Mouse (Mus musculus) heart, embryonic 11.5 days (tissue): Measurements from ENCODE around the gene Gm37240. TPM values are rescaled to one million over a fixed set of nuclear protein-coding genes. Genes with fewer than 3 reads are reported as not detected.
"Not testable (repeated sequence)": the region's sequence is repeated elsewhere in the genome, so short reads cannot be mapped to it uniquely, and the experiment has no call there.

Experiments
- ATAC-seq: fragments of 200-750 bp; cut with Nextera tagmentation; replicated peaks from 2 replicates; pipeline ENCODE4 v1.8.0; 2017; ENCODE audit warnings: moderate library complexity; ENCODE audit not compliant: insufficient number of reproducible peaks, low FRiP score, low TSS enrichment
- H3K27ac ChIP-seq: fragments of 300-500 bp; sonication (generic); 2 replicates; pipeline ENCODE4 v1.5.1; 2014; ENCODE audit warnings: mild to moderate bottlenecking, low read depth, low read length
- H3K27me3 ChIP-seq: fragments of 300-500 bp; sonication (generic); 2 replicates; pipeline ENCODE4 v1.6.1; 2014; ENCODE audit warnings: mild to moderate bottlenecking, low read length, mixed read lengths; ENCODE audit not compliant: control insufficient read depth, insufficient read depth
- H3K36me3 ChIP-seq: fragments of 300-500 bp; sonication (generic); 2 replicates; pipeline ENCODE4 v1.6.1; 2014; ENCODE audit warnings: mild to moderate bottlenecking, low read length, moderate library complexity, mixed read lengths; ENCODE audit not compliant: control insufficient read depth, insufficient read depth
- H3K4me1 ChIP-seq: fragments of 300-500 bp; sonication (generic); 2 replicates; pipeline ENCODE4 v1.6.1; 2014; ENCODE audit warnings: low read length; ENCODE audit not compliant: control insufficient read depth, insufficient read depth
- H3K4me2 ChIP-seq: fragments of 300-500 bp; sonication (generic); 2 replicates; pipeline ENCODE4 v1.6.1; 2014; ENCODE audit warnings: mild to moderate bottlenecking, moderate library complexity
- H3K4me3 ChIP-seq: fragments of 300-500 bp; sonication (generic); 2 replicates; pipeline ENCODE4 v1.5.1; 2014; ENCODE audit warnings: low read depth, low read length
- H3K9ac ChIP-seq: fragments of 300-500 bp; sonication (generic); 2 replicates; pipeline ENCODE4 v1.6.1; 2014; ENCODE audit warnings: mild to moderate bottlenecking, low read depth, low read length, moderate library complexity
- H3K9me3 ChIP-seq: fragments of 300-500 bp; sonication (generic); replicated peaks from 2 replicates; pipeline ENCODE4 v1.6.1; 2016; ENCODE audit warnings: low read length; ENCODE audit not compliant: control insufficient read depth
- WGBS: fragments of 180-500 bp; shearing (Covaris S2); extraction: QIAGEN DNeasy Blood & Tissue Kit; methylation state at CpG from one replicate; pipeline ENCODE4 v1.1.7; 2014; ENCODE audit not compliant: insufficient replicate concordance; 5-methylcytosine and 5-hydroxymethylcytosine counted together
- polyA plus RNA-seq: library from polyadenylated mRNA; unstranded; fragments of >200 nt; fragmentation: Nextera tagmentation; extraction: Ambion mirVana; gene quantifications from 2 replicates; pipeline ENCODE4 v1.2.1, GENCODE M21; 2014

The Gm37240 gene
- polyA plus RNA-seq, 1 experiment from 2014 or later, result 4.5 TPM

GRCm38 (mm10) chr3:85923343-85923742 lies 36.0 kb upstream of the Gm37240 start:
- Histone ChIP-seq H3K4me1 (no peaks in the 10 kb centered on the region), H3K4me2 (no peak overlapping the region), H3K9ac (no peak overlapping the region), H3K27me3 (no peaks in the 10 kb centered on the region), H3K27ac (no peak overlapping the region), H3K4me3 (no peak overlapping the region), H3K9me3 (no peaks in the 10 kb centered on the region), H3K36me3 (no peaks in the 10 kb centered on the region)
- no peak for ATAC-seq
- WGBS, result 71% methylated on average over 8 of the region's 8 CpGs

GRCm38 (mm10) chr3:85922331-85922730 lies 35.0 kb upstream of the Gm37240 start:
- no peaks in the 10 kb centered on the region for H3K36me3 ChIP-seq
- no peaks in the 10 kb centered on the region for H3K9me3 ChIP-seq
- H3K4me2 ChIP-seq, result no peak overlapping the region
- no peak overlapping the region for H3K27ac ChIP-seq
- no peak overlapping the region for H3K4me3 ChIP-seq
- WGBS, result 74% methylated on average over 3 of the region's 3 CpGs
- ATAC-seq, result no peak
- no peak overlapping the region for H3K9ac ChIP-seq
- no peaks in the 10 kb centered on the region for H3K27me3 ChIP-seq
- H3K4me1 ChIP-seq, result no peaks in the 10 kb centered on the region

GRCm38 (mm10) chr3:85920671-85921070 lies 33.4 kb upstream of the Gm37240 start:
- not testable (repeated sequence) for H3K27ac ChIP-seq, H3K4me1 ChIP-seq, H3K36me3 ChIP-seq, H3K4me2 ChIP-seq, ATAC-seq, H3K9ac ChIP-seq, H3K4me3 ChIP-seq, H3K9me3 ChIP-seq, H3K27me3 ChIP-seq
- 65% methylated on average over 2 of the region's 2 CpGs for WGBS

- WGBS, result 12% methylated on average over 4 of the region's 4 CpGs
Measured at GRCm38 (mm10) chr3:85917600-85917999, 30.3 kb upstream of the Gm37240 start.

GRCm38 (mm10) chr3:85914806-85915205 lies 27.5 kb upstream of the Gm37240 start:
- Histone ChIP-seq H3K36me3 (no peaks in the 10 kb centered on the region), H3K9me3 (no peaks in the 10 kb centered on the region), H3K27ac (no peak overlapping the region), H3K4me2 (no peak overlapping the region), H3K4me3 (no peak overlapping the region), H3K27me3 (no peaks in the 10 kb centered on the region), H3K4me1 (no peaks in the 10 kb centered on the region), H3K9ac (no peak overlapping the region)
- WGBS, result 85% methylated on average over 6 of the region's 6 CpGs
- ATAC-seq, result no peak

More at GRCm38 (mm10) chr3:85917600-85917999, 30.3 kb upstream of the Gm37240 start:
- Histone ChIP-seq H3K9me3 (no peaks in the 10 kb centered on the region), H3K27ac (no peak overlapping the region), H3K4me2 (no peak overlapping the region), H3K4me3 (no peak overlapping the region), H3K27me3 (no peaks in the 10 kb centered on the region), H3K4me1 (no peaks in the 10 kb centered on the region), H3K9ac (no peak overlapping the region), H3K36me3 (no peaks in the 10 kb centered on the region)
- ATAC-seq, result no peak

GRCm38 (mm10) chr3:85907136-85907535 lies 19.8 kb upstream of the Gm37240 start:
- Histone ChIP-seq H3K36me3 (no peaks in the 10 kb centered on the region), H3K4me2 (no peak overlapping the region), H3K4me1 (no peaks in the 10 kb centered on the region), H3K4me3 (no peak overlapping the region), H3K27me3 (no peaks in the 10 kb centered on the region), H3K9ac (no peak overlapping the region), H3K27ac (no peak overlapping the region), H3K9me3 (no peaks in the 10 kb centered on the region)
- 74% methylated on average over 7 of the region's 7 CpGs for WGBS
- ATAC-seq, result no peak

- H3K4me1 ChIP-seq, result no peaks in the 10 kb centered on the region
- H3K27me3 ChIP-seq, result no peaks in the 10 kb centered on the region
- no peak overlapping the region for H3K9ac ChIP-seq
- no peak overlapping the region for H3K4me3 ChIP-seq
- no peak overlapping the region for H3K4me2 ChIP-seq
- H3K27ac ChIP-seq, result no peak overlapping the region
- no peaks in the 10 kb centered on the region for H3K36me3 ChIP-seq
- H3K9me3 ChIP-seq, result no peaks in the 10 kb centered on the region
- ATAC-seq, result no peak
Measured at GRCm38 (mm10) chr3:85904371-85904770, 17.1 kb upstream of the Gm37240 start.

- Histone ChIP-seq H3K4me1 (no peaks in the 10 kb centered on the region), H3K9ac (no peak overlapping the region), H3K36me3 (no peaks in the 10 kb centered on the region), H3K27me3 (no peaks in the 10 kb centered on the region), H3K27ac (no peak overlapping the region), H3K9me3 (no peaks in the 10 kb centered on the region), H3K4me3 (no peak overlapping the region), H3K4me2 (no peak overlapping the region)
- ATAC-seq, result no peak
- WGBS, result 88% methylated on average over 5 of the region's 5 CpGs
Measured at GRCm38 (mm10) chr3:85895020-85895419, 7.7 kb upstream of the Gm37240 start.

- no peak overlapping the region for H3K4me2 ChIP-seq
- no peak overlapping the region for H3K4me3 ChIP-seq
- no peak overlapping the region for H3K9ac ChIP-seq
- peaks cover 7% of the 10 kb centered on the region for H3K4me1 ChIP-seq
- H3K9me3 ChIP-seq, result no peaks in the 10 kb centered on the region
- no peak for ATAC-seq
- peaks cover 3% of the 10 kb centered on the region; the same call in 1 of the 2 replicates for H3K27me3 ChIP-seq
- H3K27ac ChIP-seq, result no peak overlapping the region
- H3K36me3 ChIP-seq, result no peaks in the 10 kb centered on the region
- WGBS, result 66% methylated on average over 1 of the region's 1 CpGs
Measured at GRCm38 (mm10) chr3:85891571-85891970, 4.3 kb upstream of the Gm37240 start.
